Mouse (Mus musculus) E14TG2a.4 (cell line): ENCODE measurements at regions not wholly inside any gene's neighbourhood (a gene's known extent, or its start where the extent isn't known, plus 50 kb on each side); places are given as distances from the start of the nearest gene placed in this dataset.
A peak's percentile ranks its signal among the peaks of the same experiment; 100 is the strongest.

Experiments
- CTCF ChIP-seq: conservative IDR thresholded peaks from 2 replicates; pipeline ENCODE4 v1.5.1; 2014; ENCODE audit warnings: low read length
- NANOG ChIP-seq: IDR thresholded peaks from 2 replicates; pipeline ENCODE4 v1.6.1; 2014; ENCODE audit warnings: borderline replicate concordance, low read length, mixed read lengths
- POU5F1 ChIP-seq: IDR thresholded peaks from 2 replicates; pipeline ENCODE4 v1.6.1; 2014; ENCODE audit warnings: low read length, borderline replicate concordance

- TF ChIP-seq CTCF (peak; percentile 72), POU5F1 (no peak), NANOG (no peak)
These were observed 253.4 kb downstream of the Cbln1 start for GRCm38 (mm10) chr8:87218956-87219482.
